In the genomic region with DNA sequence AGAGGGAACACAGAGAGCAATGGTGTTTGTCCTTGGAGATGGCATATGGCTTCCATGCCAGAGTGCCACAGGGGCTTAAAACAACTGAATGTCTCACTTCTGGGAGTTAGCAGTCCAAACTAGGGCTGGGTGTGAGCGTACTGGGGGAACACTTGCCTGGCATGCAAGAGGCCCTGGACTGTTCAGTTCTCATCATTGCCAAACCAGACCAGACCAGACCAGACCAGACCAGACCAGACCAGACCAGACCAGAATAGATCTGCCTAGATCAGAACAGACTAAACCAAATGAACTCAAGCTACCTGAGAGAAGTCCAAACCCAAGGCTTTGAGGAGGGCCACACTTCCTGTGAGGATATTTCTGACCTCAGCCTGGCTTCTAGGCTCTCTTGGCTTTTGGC, we compare ENCODE assay signal across 20 mouse cellular contexts.
DNase-seq lines count a peak whose midpoint lies in the region; ATAC-seq and TF ChIP-seq lines count a peak whose summit lies in the region.
"Had no signal": no experiment of that assay in that cellular context is flagged by ENCODE, and none has a peak within 500 bp of the region (broad histone marks: within the 10 kb centered on the region; RNA-seq: fewer than 3 reads in every experiment).

No protein-coding gene starts in this region.

- H3K36me3 ChIP-seq in hindbrain, embryonic 13.5 days, result no peaks in the 10 kb centered on the region
- no peaks in the 10 kb centered on the region for H3K36me3 ChIP-seq in hindbrain, embryonic 14.5 days (replicated peaks; ENCODE audit: control insufficient read depth, insufficient read depth)
- H3K36me3 ChIP-seq in kidney, embryonic 16.5 days (ENCODE audit: insufficient read depth, low read length), result no peaks in the 10 kb centered on the region
- H3K36me3 ChIP-seq in midbrain, postnatal 0 days (ENCODE audit: insufficient read depth, low read length), result no peaks in the 10 kb centered on the region
- no peaks in the 10 kb centered on the region for H3K36me3 ChIP-seq in midbrain, embryonic 11.5 days (ENCODE audit: control insufficient read depth, insufficient read depth, low read length)
- H3K36me3 ChIP-seq: embryonic facial prominence, embryonic 15.5 days; forebrain, embryonic 10.5 days; G1E; heart, embryonic 13.5 days; intestine, embryonic 15.5 days had no signal

- TF ChIP-seq CTCF in midbrain, postnatal 0 days (IDR thresholded peaks at IDR 0.05), result no peak

- 100% methylated on average over 1 of the region's 1 CpGs for WGBS in hindbrain, embryonic 13.5 days
- WGBS in hindbrain, embryonic 14.5 days, result 87% methylated on average over 1 of the region's 1 CpGs
- 91% methylated on average over 1 of the region's 1 CpGs for WGBS in kidney, embryonic 16.5 days
- 89% methylated on average over 1 of the region's 1 CpGs for WGBS in midbrain, postnatal 0 days
- WGBS in midbrain, embryonic 11.5 days, result 82% methylated on average over 1 of the region's 1 CpGs

- no peak overlapping the region for H3K4me3 ChIP-seq in hindbrain, embryonic 13.5 days
- H3K4me3 ChIP-seq in hindbrain, embryonic 14.5 days (replicated peaks; ENCODE audit: low read length), result no peak overlapping the region
- H3K4me3 ChIP-seq in kidney, embryonic 16.5 days (ENCODE audit: low read length), result no peak overlapping the region
- no peak overlapping the region for H3K4me3 ChIP-seq in midbrain, postnatal 0 days (ENCODE audit: low read depth, low read length)
- no peak overlapping the region for H3K4me3 ChIP-seq in midbrain, embryonic 11.5 days (ENCODE audit: low read depth, low read length)
- H3K4me3 ChIP-seq: embryonic facial prominence, embryonic 15.5 days; erythroblast, embryonic 14.5 days; forebrain, embryonic 10.5 days; gastrocnemius, adult 2 months; heart, embryonic 13.5 days; intestine, embryonic 15.5 days had no signal

- peak; percentile 52; the same call in 1 of the 2 replicates for ATAC-seq in hindbrain, embryonic 13.5 days (ENCODE audit: low FRiP score)
- no peak for ATAC-seq in hindbrain, embryonic 14.5 days (ENCODE audit: low FRiP score)
- ATAC-seq in kidney, embryonic 16.5 days (ENCODE audit: low FRiP score, low TSS enrichment), result peak; percentile 74
- 0 out of 2 replicates have a peak, but pooled peaks have one; percentile 44 for ATAC-seq in midbrain, postnatal 0 days (ENCODE audit: low FRiP score)
- ATAC-seq in midbrain, embryonic 11.5 days (ENCODE audit: low FRiP score), result no peak
- ATAC-seq: forebrain, embryonic 14.5 days; intestine, embryonic 15.5 days had no signal

- no peak overlapping the region for H3K9ac ChIP-seq in hindbrain, embryonic 13.5 days
- H3K9ac ChIP-seq in hindbrain, embryonic 14.5 days, result no peak overlapping the region
- H3K9ac ChIP-seq in kidney, embryonic 16.5 days (replicated peaks; ENCODE audit: low read length), result no peak overlapping the region
- H3K9ac ChIP-seq in midbrain, postnatal 0 days (replicated peaks; ENCODE audit: low read length, poor library complexity, severe bottlenecking), result no peak overlapping the region
- H3K9ac ChIP-seq in midbrain, embryonic 11.5 days (ENCODE audit: low read length), result no peak overlapping the region
- H3K9ac ChIP-seq: embryonic facial prominence, embryonic 15.5 days; heart, embryonic 13.5 days; intestine, embryonic 15.5 days had no signal

- H3K27ac ChIP-seq in hindbrain, embryonic 13.5 days, result no peak overlapping the region
- no peak overlapping the region for H3K27ac ChIP-seq in hindbrain, embryonic 14.5 days
- H3K27ac ChIP-seq in kidney, embryonic 16.5 days (ENCODE audit: low read length), result no peak overlapping the region
- no peak overlapping the region for H3K27ac ChIP-seq in midbrain, postnatal 0 days (ENCODE audit: low read depth, low read length)
- H3K27ac ChIP-seq in midbrain, embryonic 11.5 days (ENCODE audit: low read depth, low read length), result no peak overlapping the region
- H3K27ac ChIP-seq: embryonic facial prominence, embryonic 15.5 days; forebrain, embryonic 10.5 days; gastrocnemius, adult 2 months; intestine, embryonic 15.5 days had no signal

- H3K9me3 ChIP-seq in hindbrain, embryonic 13.5 days, result no peaks in the 10 kb centered on the region
- no peaks in the 10 kb centered on the region for H3K9me3 ChIP-seq in hindbrain, embryonic 14.5 days (ENCODE audit: control insufficient read depth, low read length)
- no peaks in the 10 kb centered on the region for H3K9me3 ChIP-seq in kidney, embryonic 16.5 days (ENCODE audit: low read length)
- H3K9me3 ChIP-seq in midbrain, postnatal 0 days (ENCODE audit: low read length), result no peaks in the 10 kb centered on the region
- H3K9me3 ChIP-seq in midbrain, embryonic 11.5 days (ENCODE audit: control insufficient read depth, low read length), result no peaks in the 10 kb centered on the region
- H3K9me3 ChIP-seq: embryonic facial prominence, embryonic 15.5 days; forebrain, embryonic 10.5 days; heart, embryonic 13.5 days; intestine, embryonic 15.5 days had no signal

- no peak for DNase-seq in hindbrain, embryonic 14.5 days (ENCODE audit: low spot score)
- DNase-seq in kidney, postnatal 14 days, result no peak
- DNase-seq in midbrain, postnatal 0 days (ENCODE audit: low spot score), result no peak
- DNase-seq in midbrain, embryonic 11.5 days (ENCODE audit: low spot score, missing footprints), result no peak
- DNase-seq in ZHBTc4 (ENCODE audit: low read depth, low spot score), result peak; percentile 51
- DNase-seq: adrenal gland, postnatal 10 days; cerebellum, adult 11 months; cerebellum, postnatal 36 days; gastrocnemius, adult 2 months; gastrocnemius, postnatal 25 days had no signal

- no peak overlapping the region for H3K4me2 ChIP-seq in hindbrain, embryonic 13.5 days
- H3K4me2 ChIP-seq in hindbrain, embryonic 14.5 days (replicated peaks), result no peak overlapping the region
- H3K4me2 ChIP-seq in kidney, embryonic 16.5 days (replicated peaks; ENCODE audit: low read depth, low read length), result no peak overlapping the region
- no peak overlapping the region for H3K4me2 ChIP-seq in midbrain, postnatal 0 days (ENCODE audit: low read depth, low read length, poor library complexity, severe bottlenecking)
- no peak overlapping the region for H3K4me2 ChIP-seq in midbrain, embryonic 11.5 days
- H3K4me2 ChIP-seq: embryonic facial prominence, embryonic 15.5 days; heart, embryonic 13.5 days; intestine, embryonic 15.5 days had no signal

- no peaks in the 10 kb centered on the region for H3K4me1 ChIP-seq in hindbrain, embryonic 13.5 days (replicated peaks)
- H3K4me1 ChIP-seq in hindbrain, embryonic 14.5 days (replicated peaks; ENCODE audit: control insufficient read depth, insufficient read depth, low read length), result no peaks in the 10 kb centered on the region
- H3K4me1 ChIP-seq in kidney, embryonic 16.5 days (ENCODE audit: insufficient read depth, low read length), result peaks cover 6% of the 10 kb centered on the region; the same call in 1 of the 2 replicates
- H3K4me1 ChIP-seq in midbrain, postnatal 0 days (ENCODE audit: insufficient read depth, low read length), result no peaks in the 10 kb centered on the region
- no peaks in the 10 kb centered on the region for H3K4me1 ChIP-seq in midbrain, embryonic 11.5 days (ENCODE audit: control insufficient read depth, insufficient read depth, low read length)
- H3K4me1 ChIP-seq: embryonic facial prominence, embryonic 15.5 days; forebrain, embryonic 10.5 days; intestine, embryonic 15.5 days had no signal

- H3K27me3 ChIP-seq in hindbrain, embryonic 13.5 days, result no peaks in the 10 kb centered on the region
- no peaks in the 10 kb centered on the region for H3K27me3 ChIP-seq in hindbrain, embryonic 14.5 days (ENCODE audit: control insufficient read depth, insufficient read depth, low read length)
- no peaks in the 10 kb centered on the region for H3K27me3 ChIP-seq in kidney, embryonic 16.5 days (ENCODE audit: insufficient read depth, low read length)
- no peaks in the 10 kb centered on the region for H3K27me3 ChIP-seq in midbrain, postnatal 0 days (ENCODE audit: insufficient read depth, low read length)
- H3K27me3 ChIP-seq in midbrain, embryonic 11.5 days (ENCODE audit: control insufficient read depth, insufficient read depth, low read length), result no peaks in the 10 kb centered on the region
- H3K27me3 ChIP-seq: CH12.LX; embryonic facial prominence, embryonic 15.5 days; heart, embryonic 13.5 days; intestine, embryonic 15.5 days had no signal

Comparison
In these comparisons a context has a peak if more than half of its experiments do, and no peak if none do; other contexts are left out.
1. ATAC-seq: peak in hindbrain, embryonic 13.5 days (single experiment), kidney, embryonic 16.5 days (single experiment) and midbrain, postnatal 0 days (single experiment); none in hindbrain, embryonic 14.5 days (single experiment) and midbrain, embryonic 11.5 days (single experiment).